Mouse (Mus musculus) neural tube, embryonic 12.5 days (tissue): Measurements from ENCODE around the gene Ank2. TPM values are rescaled to one million over a fixed set of nuclear protein-coding genes. Genes with fewer than 3 reads are reported as not detected.
A peak's percentile ranks its signal among the peaks of the same experiment; 100 is the strongest.

Experiments used
- ATAC-seq: fragments of 200-750 bp; cut with Nextera tagmentation; 2 replicates; pipeline ENCODE4 v1.8.0; 2017; ENCODE audit warnings: low read depth, mild to moderate bottlenecking, moderate TSS enrichment, moderate library complexity; ENCODE audit not compliant: low FRiP score
- H3K27ac ChIP-seq: fragments of 300-500 bp; sonication (generic); 2 replicates; pipeline ENCODE4 v1.5.1; 2016
- H3K27me3 ChIP-seq: fragments of 300-500 bp; sonication (generic); replicated peaks from 2 replicates; pipeline ENCODE4 v1.6.1; 2016; ENCODE audit warnings: mild to moderate bottlenecking
- H3K36me3 ChIP-seq: fragments of 300-500 bp; sonication (generic); 2 replicates; pipeline ENCODE4 v1.6.1; 2016; ENCODE audit warnings: mild to moderate bottlenecking
- H3K4me1 ChIP-seq: fragments of 300-500 bp; sonication (generic); 2 replicates; pipeline ENCODE4 v1.6.1; 2016
- H3K4me2 ChIP-seq: fragments of 300-500 bp; sonication (generic); replicated peaks from 2 replicates; pipeline ENCODE4 v1.6.1; 2016; ENCODE audit warnings: mild to moderate bottlenecking
- H3K4me3 ChIP-seq: fragments of 300-500 bp; sonication (generic); 2 replicates; pipeline ENCODE4 v1.5.1; 2016
- H3K9ac ChIP-seq: fragments of 300-500 bp; sonication (generic); 2 replicates; pipeline ENCODE4 v1.6.1; 2016; ENCODE audit warnings: mild to moderate bottlenecking
- H3K9me3 ChIP-seq: fragments of 300-500 bp; sonication (generic); 2 replicates; pipeline ENCODE4 v1.6.1; 2016; ENCODE audit warnings: mild to moderate bottlenecking
- WGBS: fragments of 180-500 bp; shearing (Covaris S2); methylation state at CpG from one replicate; pipeline ENCODE4 v1.1.7; 2016; 5-methylcytosine and 5-hydroxymethylcytosine counted together
- polyA plus RNA-seq: library from polyadenylated mRNA; unstranded; fragments of >200 nt; fragmentation: Nextera tagmentation; extraction: Ambion mirVana; gene quantifications from 2 replicates; pipeline ENCODE4 v1.2.1, GENCODE M21; 2016

Ank2 gene
- polyA plus RNA-seq, 1 experiment from 2014 or later: 95.2 TPM

GRCm38 (mm10) chr3:126989936-126990335, 509.2 kb downstream of the Ank2 start:
- no peaks in the 10 kb centered on the region for H3K9me3 ChIP-seq
- 86% methylated on average over 3 of the region's 3 CpGs for WGBS
- no peak overlapping the region for H3K4me2 ChIP-seq
- no peaks in the 10 kb centered on the region for H3K27me3 ChIP-seq
- peaks cover 10% of the 10 kb centered on the region; the same call in 1 of the 2 replicates for H3K4me1 ChIP-seq
- H3K9ac ChIP-seq: no peak overlapping the region
- no peak overlapping the region for H3K4me3 ChIP-seq
- H3K36me3 ChIP-seq: 0 out of 2 replicates have a peak, but pooled peaks cover 9% of the 10 kb centered on the region
- no peak for ATAC-seq
- no peak overlapping the region for H3K27ac ChIP-seq

- Histone ChIP-seq H3K27me3 (no peaks in the 10 kb centered on the region), H3K4me3 (no peak overlapping the region), H3K27ac (no peak overlapping the region), H3K9me3 (no peaks in the 10 kb centered on the region), H3K4me1 (no peaks in the 10 kb centered on the region), H3K36me3 (peaks cover 9% of the 10 kb centered on the region; the same call in 1 of the 2 replicates), H3K4me2 (no peak overlapping the region), H3K9ac (no peak overlapping the region)
- 93% methylated on average over 3 of the region's 3 CpGs for WGBS
- no peak for ATAC-seq
Observed at GRCm38 (mm10) chr3:126986687-126987086, 512.5 kb downstream of the Ank2 start.

- peaks cover 12% of the 10 kb centered on the region; the same call in 1 of the 2 replicates for H3K36me3 ChIP-seq
- H3K27ac ChIP-seq: no peak overlapping the region
- no peak overlapping the region for H3K4me2 ChIP-seq
- H3K4me1 ChIP-seq: no peaks in the 10 kb centered on the region
- no peaks in the 10 kb centered on the region for H3K9me3 ChIP-seq
- no peaks in the 10 kb centered on the region for H3K27me3 ChIP-seq
- whole genome bisulfite sequencing: 93% methylated on average over 5 of the region's 5 CpGs
- ATAC-seq: no peak
- no peak overlapping the region for H3K4me3 ChIP-seq
- no peak overlapping the region for H3K9ac ChIP-seq
Observed at GRCm38 (mm10) chr3:126982814-126983213, 516.3 kb downstream of the Ank2 start.

- peaks cover 12% of the 10 kb centered on the region; the same call in 1 of the 2 replicates for H3K36me3 ChIP-seq
- no peak overlapping the region for H3K27ac ChIP-seq
- ATAC-seq: no peak
Observed at GRCm38 (mm10) chr3:126981163-126981562, 518.0 kb downstream of the Ank2 start.

GRCm38 (mm10) chr3:126979635-126980034, 519.5 kb downstream of the Ank2 start:
- no peak for ATAC-seq
- Histone ChIP-seq H3K36me3 (peaks cover 12% of the 10 kb centered on the region), H3K4me2 (no peak overlapping the region), H3K9me3 (no peaks in the 10 kb centered on the region), H3K4me1 (peaks cover 2% of the 10 kb centered on the region; the same call in 1 of the 2 replicates), H3K27me3 (no peaks in the 10 kb centered on the region), H3K9ac (no peak overlapping the region), H3K4me3 (no peak overlapping the region), H3K27ac (no peak overlapping the region)
- 72% methylated on average over 3 of the region's 3 CpGs for WGBS

More at GRCm38 (mm10) chr3:126981163-126981562, 518.0 kb downstream of the Ank2 start:
- no peak overlapping the region for H3K4me3 ChIP-seq
- no peak overlapping the region for H3K4me2 ChIP-seq
- 95% methylated on average over 3 of the region's 3 CpGs for WGBS
- peaks cover 2% of the 10 kb centered on the region; the same call in 1 of the 2 replicates for H3K4me1 ChIP-seq
- H3K9me3 ChIP-seq: no peaks in the 10 kb centered on the region
- H3K9ac ChIP-seq: no peak overlapping the region
- no peaks in the 10 kb centered on the region for H3K27me3 ChIP-seq

GRCm38 (mm10) chr3:126978768-126979410, 520.3 kb downstream of the Ank2 start:
- Histone ChIP-seq H3K4me2 (no peak overlapping the region), H3K27me3 (no peaks in the 10 kb centered on the region), H3K27ac (no peak overlapping the region), H3K4me3 (no peak overlapping the region), H3K36me3 (peaks cover 13% of the 10 kb centered on the region), H3K9ac (no peak overlapping the region), H3K4me1 (peaks cover 2% of the 10 kb centered on the region; the same call in 1 of the 2 replicates), H3K9me3 (no peaks in the 10 kb centered on the region)
- ATAC-seq: peak; percentile 59
- WGBS: 63% methylated on average over 11 of the region's 11 CpGs

GRCm38 (mm10) chr3:126977399-126977798, 521.8 kb downstream of the Ank2 start:
- H3K27ac ChIP-seq: no peak overlapping the region
- H3K9me3 ChIP-seq: no peaks in the 10 kb centered on the region
- H3K4me2 ChIP-seq: no peak overlapping the region
- H3K36me3 ChIP-seq: peaks cover 20% of the 10 kb centered on the region
- 55% methylated on average over 6 of the region's 6 CpGs for WGBS
- ATAC-seq: no peak
- peaks cover 2% of the 10 kb centered on the region; the same call in 1 of the 2 replicates for H3K4me1 ChIP-seq
- no peak overlapping the region for H3K4me3 ChIP-seq
- no peaks in the 10 kb centered on the region for H3K27me3 ChIP-seq
- H3K9ac ChIP-seq: no peak overlapping the region

GRCm38 (mm10) chr3:126976793-126977192, 522.4 kb downstream of the Ank2 start:
- WGBS: 80% methylated on average over 16 of the region's 16 CpGs
- Histone ChIP-seq H3K9me3 (no peaks in the 10 kb centered on the region), H3K4me2 (no peak overlapping the region), H3K9ac (no peak overlapping the region), H3K4me1 (peaks cover 2% of the 10 kb centered on the region; the same call in 1 of the 2 replicates), H3K27ac (no peak overlapping the region), H3K27me3 (no peaks in the 10 kb centered on the region), H3K4me3 (no peak overlapping the region), H3K36me3 (peaks cover 20% of the 10 kb centered on the region)
- ATAC-seq: no peak

- no peaks in the 10 kb centered on the region for H3K27me3 ChIP-seq
- peaks cover 10% of the 10 kb centered on the region for H3K36me3 ChIP-seq
- no peak for ATAC-seq
- 82% methylated on average over 5 of the region's 5 CpGs for WGBS
- H3K4me3 ChIP-seq: no peak overlapping the region
- no peaks in the 10 kb centered on the region for H3K9me3 ChIP-seq
- no peak overlapping the region for H3K9ac ChIP-seq
- H3K27ac ChIP-seq: no peak overlapping the region
- no peak overlapping the region for H3K4me2 ChIP-seq
- peaks cover 2% of the 10 kb centered on the region; the same call in 1 of the 2 replicates for H3K4me1 ChIP-seq
Observed at GRCm38 (mm10) chr3:126975409-126975808, 523.7 kb downstream of the Ank2 start.

- H3K27me3 ChIP-seq: no peaks in the 10 kb centered on the region
- H3K27ac ChIP-seq: no peak overlapping the region
- 91% methylated on average over 2 of the region's 2 CpGs for WGBS
- no peak overlapping the region for H3K9ac ChIP-seq
- no peak overlapping the region for H3K4me2 ChIP-seq
- no peak overlapping the region for H3K4me3 ChIP-seq
- H3K9me3 ChIP-seq: no peaks in the 10 kb centered on the region
- H3K4me1 ChIP-seq: peaks cover 2% of the 10 kb centered on the region; the same call in 1 of the 2 replicates
- no peak for ATAC-seq
- H3K36me3 ChIP-seq: peaks cover 7% of the 10 kb centered on the region
Observed at GRCm38 (mm10) chr3:126973551-126973950, 525.6 kb downstream of the Ank2 start.

GRCm38 (mm10) chr3:126971531-126971930, 527.6 kb downstream of the Ank2 start:
- Histone ChIP-seq H3K36me3 (peaks cover 11% of the 10 kb centered on the region), H3K9me3 (no peaks in the 10 kb centered on the region), H3K27ac (no peak overlapping the region), H3K4me3 (no peak overlapping the region), H3K27me3 (no peaks in the 10 kb centered on the region), H3K9ac (no peak overlapping the region), H3K4me2 (no peak overlapping the region), H3K4me1 (no peaks in the 10 kb centered on the region)
- 96% methylated on average over 9 of the region's 9 CpGs for WGBS
- ATAC-seq: no peak

GRCm38 (mm10) chr3:126968721-126969120, 530.4 kb downstream of the Ank2 start:
- Histone ChIP-seq H3K36me3 (peaks cover 22% of the 10 kb centered on the region), H3K9me3 (no peaks in the 10 kb centered on the region), H3K27ac (no peak overlapping the region), H3K4me3 (no peak overlapping the region), H3K27me3 (no peaks in the 10 kb centered on the region), H3K4me1 (no peaks in the 10 kb centered on the region), H3K9ac (no peak overlapping the region), H3K4me2 (no peak overlapping the region)
- no peak for ATAC-seq
- WGBS: 98% methylated on average over 2 of the region's 2 CpGs

- H3K27ac ChIP-seq: no peak overlapping the region
- no peak overlapping the region for H3K4me3 ChIP-seq
- no peak overlapping the region for H3K9ac ChIP-seq
- H3K4me1 ChIP-seq: no peaks in the 10 kb centered on the region
- WGBS: 76% methylated on average over 2 of the region's 2 CpGs
- peaks cover 34% of the 10 kb centered on the region for H3K36me3 ChIP-seq
- no peaks in the 10 kb centered on the region for H3K9me3 ChIP-seq
- no peak overlapping the region for H3K4me2 ChIP-seq
- no peak for ATAC-seq
- no peaks in the 10 kb centered on the region for H3K27me3 ChIP-seq
Observed at GRCm38 (mm10) chr3:126965767-126966166, 533.4 kb downstream of the Ank2 start.
